Mouse (Mus musculus) MEL (cell line): ENCODE data around the gene Slc15a1. TPM values are rescaled to one million over a fixed set of nuclear protein-coding genes. Genes with fewer than 3 reads are reported as not detected.
A peak's percentile ranks its signal among the peaks of the same experiment; 100 is the strongest.

Experiments
- DNase-seq: peaks from one replicate; pipeline ENCODE4 v3.0.0; 2011; ENCODE audit warnings: low read depth, low spot score
- H3K27ac ChIP-seq: 2 replicates; pipeline ENCODE4 v1.5.1; 2012; ENCODE audit warnings: low read depth, mild to moderate bottlenecking, control low read depth, low read length, moderate library complexity; ENCODE audit not compliant: control insufficient read depth
- H3K27me3 ChIP-seq, 2 experiments: fragments of 150-350 bp in 1 of 2; sonication (generic) in 1 of 2; 2 replicates each; pipeline ENCODE4 v1.6.1; 2012; ENCODE audit warnings: low read length in 2 of 2, mild to moderate bottlenecking in 2 of 2, improper control_type of control experiment in 1 of 2, moderate library complexity in 1 of 2; ENCODE audit not compliant: insufficient read depth in 2 of 2, control insufficient read depth in 1 of 2
- H3K36me3 ChIP-seq, 2 experiments: 2 replicates each; pipeline ENCODE4 v1.6.1; 2012 to 2014; ENCODE audit warnings: low read length in 2 of 2, improper control_type of control experiment in 1 of 2, inconsistent platforms in 1 of 2, mild to moderate bottlenecking in 1 of 2; ENCODE audit not compliant: insufficient read depth in 2 of 2, control insufficient read depth in 1 of 2
- H3K4me1 ChIP-seq, 2 experiments: fragments of 150-350 bp in 1 of 2; sonication (generic) in 1 of 2; 2 replicates each; pipeline ENCODE4 v1.6.1; 2012; ENCODE audit warnings: low read length in 2 of 2, improper control_type of control experiment in 1 of 2, mild to moderate bottlenecking in 1 of 2; ENCODE audit not compliant: insufficient read depth in 2 of 2, control insufficient read depth in 1 of 2
- H3K4me3 ChIP-seq, 2 experiments: fragments of 150-350 bp in 1 of 2; sonication (generic) in 1 of 2; 2 replicates each; pipeline ENCODE4 v1.5.1; 2012; ENCODE audit warnings: low read depth in 2 of 2, low read length in 2 of 2, mild to moderate bottlenecking in 2 of 2, moderate library complexity in 2 of 2, control low read depth in 1 of 2, improper control_type of control experiment in 1 of 2; ENCODE audit not compliant: control insufficient read depth in 1 of 2, insufficient read depth in 1 of 2
- H3K79me2 ChIP-seq: 2 replicates; pipeline ENCODE4 v1.6.1; 2012; ENCODE audit warnings: mild to moderate bottlenecking, low read length, moderate library complexity; ENCODE audit not compliant: control insufficient read depth, poor library complexity, insufficient read depth
- H3K9ac ChIP-seq: 2 replicates; pipeline ENCODE4 v1.6.1; 2012; ENCODE audit warnings: low read depth, mild to moderate bottlenecking, control low read depth, low read length, moderate library complexity; ENCODE audit not compliant: control insufficient read depth, poor library complexity, severe bottlenecking
- H3K9me3 ChIP-seq: fragments of 150-350 bp; sonication (generic); replicated peaks from 2 replicates; pipeline ENCODE4 v1.6.1; 2012; ENCODE audit warnings: mild to moderate bottlenecking, low read length, improper control_type of control experiment, moderate library complexity; ENCODE audit not compliant: insufficient read depth
- CHD1 ChIP-seq: IDR thresholded peaks from 2 replicates; pipeline ENCODE4 v1.6.1; 2012; ENCODE audit warnings: low read depth, mild to moderate bottlenecking, inconsistent platforms, low read length, improper control_type of control experiment
- E2F4 ChIP-seq: IDR thresholded peaks from 2 replicates; pipeline ENCODE4 v1.6.1; 2011; ENCODE audit warnings: low read depth, low read length, improper control_type of control experiment, borderline replicate concordance
- EP300 ChIP-seq, 2 experiments: IDR thresholded peaks; 2 replicates each; pipeline ENCODE4 v1.6.1; 2011; ENCODE audit warnings: improper control_type of control experiment in 2 of 2, low read length in 2 of 2, low read depth in 1 of 2, mild to moderate bottlenecking in 1 of 2
- GATA1 ChIP-seq: IDR thresholded peaks from 2 replicates; pipeline ENCODE4 v1.6.1; 2011; ENCODE audit warnings: low read depth, low read length, improper control_type of control experiment
- JUND ChIP-seq: IDR thresholded peaks from 2 replicates; pipeline ENCODE4 v1.6.1; 2011; ENCODE audit warnings: low read depth, mild to moderate bottlenecking, improper control_type of control experiment, low read length
- MYB ChIP-seq: IDR thresholded peaks from 2 replicates; pipeline ENCODE4 v1.6.1; 2011; ENCODE audit warnings: mild to moderate bottlenecking, low read depth, low read length, improper control_type of control experiment
- NELFE ChIP-seq: IDR thresholded peaks from 2 replicates; pipeline ENCODE4 v1.6.1; 2011; ENCODE audit warnings: low read depth, low read length, improper control_type of control experiment
- POLR2A ChIP-seq, 2 experiments: IDR thresholded peaks; 2 replicates each; pipeline ENCODE4 v1.6.1; 2011 to 2012; ENCODE audit warnings: low read length in 2 of 2, mild to moderate bottlenecking in 2 of 2, control low read depth in 1 of 2, improper control_type of control experiment in 1 of 2, low read depth in 1 of 2, moderate library complexity in 1 of 2; ENCODE audit not compliant: control insufficient read depth in 1 of 2, insufficient read depth in 1 of 2, poor library complexity in 1 of 2
- POLR2AphosphoS2 ChIP-seq: IDR thresholded peaks from 2 replicates; pipeline ENCODE4 v1.6.1; 2011; ENCODE audit warnings: low read length, improper control_type of control experiment
- POLR2AphosphoS5 ChIP-seq: IDR thresholded peaks from 2 replicates; pipeline ENCODE4 v1.6.1; 2012; ENCODE audit warnings: low read depth, borderline replicate concordance, mild to moderate bottlenecking, inconsistent platforms, low read length, moderate library complexity, mixed read lengths
- RAD21 ChIP-seq: IDR thresholded peaks from 2 replicates; pipeline ENCODE4 v1.6.1; 2011; ENCODE audit warnings: mild to moderate bottlenecking, low read depth, low read length, improper control_type of control experiment
- RCOR1 ChIP-seq: IDR thresholded peaks from 2 replicates; pipeline ENCODE4 v1.6.1; 2012; ENCODE audit warnings: low read depth, mild to moderate bottlenecking, inconsistent platforms, low read length, improper control_type of control experiment
- SIN3A ChIP-seq: IDR thresholded peaks from 2 replicates; pipeline ENCODE4 v1.6.1; 2012; ENCODE audit warnings: low read length, improper control_type of control experiment, inconsistent platforms
- TAL1 ChIP-seq: IDR thresholded peaks from 2 replicates; pipeline ENCODE4 v1.6.1; 2012; ENCODE audit warnings: mild to moderate bottlenecking, inconsistent platforms, low read length, moderate library complexity, mixed read lengths
- TCF12 ChIP-seq: IDR thresholded peaks from 2 replicates; pipeline ENCODE4 v1.6.1; 2014; ENCODE audit warnings: low read depth, mild to moderate bottlenecking, inconsistent platforms, low read length, improper control_type of control experiment, moderate library complexity
- USF1 ChIP-seq: IDR thresholded peaks from 2 replicates; pipeline ENCODE4 v1.6.1; 2014; ENCODE audit warnings: low read depth, mild to moderate bottlenecking, inconsistent platforms, low read length, improper control_type of control experiment, moderate library complexity
- ZC3H11A ChIP-seq: IDR thresholded peaks from 2 replicates; pipeline ENCODE4 v1.6.1; 2012; ENCODE audit warnings: low read depth, mild to moderate bottlenecking, inconsistent platforms, low read length, improper control_type of control experiment
- ZKSCAN1 ChIP-seq: IDR thresholded peaks from 2 replicates; pipeline ENCODE4 v1.6.1; 2012; ENCODE audit warnings: low read depth, mild to moderate bottlenecking, inconsistent platforms, low read length, improper control_type of control experiment, moderate library complexity
- ZMIZ1 ChIP-seq: IDR thresholded peaks from 2 replicates; pipeline ENCODE4 v1.6.1; 2012; ENCODE audit warnings: low read depth, mild to moderate bottlenecking, inconsistent platforms, low read length, improper control_type of control experiment, moderate library complexity
- polyA plus RNA-seq, 2 experiments: library from polyadenylated mRNA; stranded (reverse) in 1 of 2; unstranded in 1 of 2; fragments of >175 nt in 1 of 2; fragments of >200 nt in 1 of 2; gene quantifications; 2 replicates each; pipeline versions ENCODE4 v1.2.1 to v1.2.4; 2012; ENCODE audit warnings: low replicate concordance in 2 of 2, low read depth in 1 of 2; ENCODE audit not compliant: insufficient read length in 2 of 2, insufficient read depth in 1 of 2, missing spikeins in 1 of 2
- total RNA-seq: library from RNA; depleted of rRNA; stranded (reverse); fragments of 300-350 nt; gene quantifications from 2 replicates; pipeline ENCODE4 v1.2.3, GENCODE M21; 2012

Gene Slc15a1
- total and polyA plus RNA-seq, 3 experiments, result not detected

GRCm38 (mm10) chr14:121541262-121541661, 36.2 kb upstream of the Slc15a1 start:
- H3K36me3 ChIP-seq, result no peaks in the 10 kb centered on the region; a peak in 1 of 4 replicates
- no peak overlapping the region for H3K27ac ChIP-seq
- H3K4me3 ChIP-seq, result no peak overlapping the region
- TF ChIP-seq POLR2AphosphoS2, result no peak
- TF ChIP-seq JUND, result no peak
- peak in 1 of 2 experiments; percentile 17; a peak in 1 of 4 replicates for TF ChIP-seq EP300 (IDR thresholded peaks at IDR 0.05; ENCODE audit: low read depth in 1 of 2, low read length in 2 of 2)
- TF ChIP-seq, all 39 proteins: peak for 1
- peaks cover 0 to 4% of the 10 kb centered on the region in 2 experiments; a peak in 1 of 4 replicates for H3K4me1 ChIP-seq
- no peak overlapping the region for H3K9ac ChIP-seq
- DNase-seq, result peak; percentile 7
- no peaks in the 10 kb centered on the region for H3K9me3 ChIP-seq
- H3K79me2 ChIP-seq, result no peaks in the 10 kb centered on the region
- H3K27me3 ChIP-seq, result no peaks in the 10 kb centered on the region

GRCm38 (mm10) chr14:121534501-121534900, 29.4 kb upstream of the Slc15a1 start:
- DNase-seq, result no peak
- no peak for TF ChIP-seq NELFE
- no peak for TF ChIP-seq ZMIZ1
- TF ChIP-seq ZKSCAN1, result no peak
- TF ChIP-seq ZC3H11A, result no peak
- TF ChIP-seq, all 39 proteins: peak for 0
- Histone ChIP-seq H3K27ac (no peak overlapping the region), H3K36me3 (no peaks in the 10 kb centered on the region), H3K79me2 (no peaks in the 10 kb centered on the region), H3K27me3 (no peaks in the 10 kb centered on the region; a peak in 1 of 4 replicates), H3K4me3 (no peak overlapping the region), H3K4me1 (no peaks in the 10 kb centered on the region), H3K9ac (no peak overlapping the region), H3K9me3 (no peaks in the 10 kb centered on the region)

GRCm38 (mm10) chr14:121530853-121531252, 25.8 kb upstream of the Slc15a1 start:
- no peak for TF ChIP-seq USF1
- TF ChIP-seq ZMIZ1, result no peak
- no peak for TF ChIP-seq MYB
- no peak for TF ChIP-seq EP300 (IDR thresholded peaks at IDR 0.05; ENCODE audit: low read depth in 1 of 2, low read length in 2 of 2)
- no peak for TF ChIP-seq TAL1
- TF ChIP-seq POLR2AphosphoS2, result no peak
- no peak for TF ChIP-seq E2F4
- TF ChIP-seq POLR2AphosphoS5, result no peak
- no peak for TF ChIP-seq RAD21
- TF ChIP-seq CHD1, result no peak
- no peak for TF ChIP-seq TCF12
- no peak for TF ChIP-seq RCOR1
- TF ChIP-seq SIN3A, result no peak
- TF ChIP-seq POLR2A (IDR thresholded peaks at IDR 0.05; ENCODE audit: control insufficient read depth in 1 of 2, insufficient read depth in 1 of 2, low read depth in 1 of 2, low read length in 2 of 2, poor library complexity in 1 of 2), result no peak
- TF ChIP-seq ZC3H11A, result no peak
- TF ChIP-seq GATA1, result no peak
- no peak for TF ChIP-seq ZKSCAN1
- H3K36me3 ChIP-seq, result no peaks in the 10 kb centered on the region; a peak in 1 of 4 replicates
- no peaks in the 10 kb centered on the region; a peak in 1 of 4 replicates for H3K27me3 ChIP-seq
- H3K4me3 ChIP-seq, result no peak overlapping the region
- H3K9ac ChIP-seq, result no peak overlapping the region
- no peaks in the 10 kb centered on the region for H3K9me3 ChIP-seq
- peaks cover 5 to 10% of the 10 kb centered on the region in 2 experiments for H3K4me1 ChIP-seq
- no peak for DNase-seq
- no peak overlapping the region for H3K27ac ChIP-seq
- H3K79me2 ChIP-seq, result no peaks in the 10 kb centered on the region
